Comparison of ENCODE assay signal across 5 mouse cellular contexts in genomic region chr10:45537334-45537733, GRCm38 (mm10). TPM values are rescaled to one million over a fixed set of nuclear protein-coding genes. Genes with fewer than 3 reads are reported as not detected.
"Had no signal": no experiment of that assay in that cellular context is flagged by ENCODE, and none has a peak within 500 bp of the region (broad histone marks: within the 10 kb centered on the region; RNA-seq: fewer than 3 reads in every experiment).

No protein-coding gene starts in this region.

RNA-seq across cellular contexts. Expression of gene Lin28b, which starts 51.1 kb away (rescaled TPM):
- total RNA-seq: liver, adult 2 months; megakaryocyte progenitor cell, adult 5-6 weeks; megakaryocyte, adult 5-6 weeks; megakaryocyte-erythroid progenitor cell, adult 5-6 weeks; monocyte, adult 5-6 weeks had no signal
